Mouse (Mus musculus) frontal cortex, adult 2 months (tissue): ENCODE measurements at regions not wholly inside any gene's neighbourhood (a gene's known extent, or its start where the extent isn't known, plus 50 kb on each side); places are given as distances from the start of the nearest gene placed in this dataset.
A peak's percentile ranks its signal among the peaks of the same experiment; 100 is the strongest.
"Not testable (repeated sequence)": the region's sequence is repeated elsewhere in the genome, so short reads cannot be mapped to it uniquely, and the experiment has no call there.

ENCODE experiments used
- DNase-seq, 2 experiments: peaks; one replicate each; pipeline ENCODE4 v3.0.0; 2022; ENCODE audit warnings: low spot score in 1 of 2; ENCODE audit errors: extremely low spot score in 1 of 2

DNA sequence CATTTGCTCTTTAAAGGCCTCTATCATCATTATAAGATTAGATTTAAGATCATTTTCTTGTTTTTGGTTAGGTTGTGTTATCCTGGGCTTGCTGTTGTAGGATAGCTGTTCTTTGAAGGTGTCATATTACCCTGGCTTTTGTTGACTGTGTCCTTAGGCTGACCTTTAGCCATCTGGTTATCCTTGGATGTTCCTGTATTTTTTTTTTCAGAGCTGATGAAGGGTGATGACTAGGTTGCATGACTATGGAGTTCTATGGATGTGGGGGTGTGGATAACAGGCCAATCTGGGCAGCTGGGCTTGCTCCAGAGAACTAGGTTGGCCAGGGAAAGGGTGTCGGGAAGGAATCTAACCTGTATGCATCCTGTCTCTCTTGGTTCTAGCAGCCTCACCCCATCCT, 74.2 kb downstream of the Dmrta1 start:
- no peak for DNase-seq

DNA sequence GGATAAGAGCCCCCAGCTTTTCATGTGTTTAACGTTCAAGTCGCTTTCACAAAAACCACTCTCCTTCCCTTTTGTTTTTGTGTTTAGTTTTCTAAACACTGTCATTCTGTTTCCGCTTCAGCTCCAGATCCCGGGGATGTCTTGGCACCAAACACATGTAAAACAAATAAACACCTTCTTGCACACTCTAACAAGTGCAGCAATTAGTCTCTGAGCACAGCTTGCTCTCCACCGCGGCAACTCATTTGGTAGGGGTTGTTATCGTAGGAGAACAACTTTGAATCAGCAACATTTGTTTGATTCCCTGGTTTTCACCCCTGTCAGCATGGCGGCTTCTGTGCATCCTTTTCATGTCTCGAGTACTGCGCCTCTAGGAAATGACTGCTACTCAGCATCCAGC, 97.0 kb downstream of the Dmrta1 start:
- DNase-seq: peak in 1 of 2 experiments; percentile 2

DNA sequence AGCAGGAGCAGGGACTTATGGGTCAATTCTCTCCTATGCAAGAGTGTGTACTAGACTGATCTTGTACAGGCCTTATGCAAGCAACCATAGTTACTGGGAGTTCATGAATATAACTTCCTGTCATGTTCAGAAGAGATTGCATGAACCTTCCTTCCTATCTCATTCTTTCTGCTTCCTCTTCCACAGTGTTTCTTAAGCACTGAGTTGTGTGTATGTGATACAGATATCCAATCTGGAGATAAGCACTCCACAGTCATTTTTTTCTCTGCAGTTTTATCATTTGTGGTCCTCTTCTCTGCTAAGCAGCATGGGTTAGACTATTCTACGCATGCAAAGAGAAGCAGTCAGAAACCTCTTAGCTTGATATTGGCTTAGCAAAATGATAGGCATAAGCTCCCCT, 102.3 kb downstream of the Dmrta1 start:
- no peak for DNase-seq

DNA sequence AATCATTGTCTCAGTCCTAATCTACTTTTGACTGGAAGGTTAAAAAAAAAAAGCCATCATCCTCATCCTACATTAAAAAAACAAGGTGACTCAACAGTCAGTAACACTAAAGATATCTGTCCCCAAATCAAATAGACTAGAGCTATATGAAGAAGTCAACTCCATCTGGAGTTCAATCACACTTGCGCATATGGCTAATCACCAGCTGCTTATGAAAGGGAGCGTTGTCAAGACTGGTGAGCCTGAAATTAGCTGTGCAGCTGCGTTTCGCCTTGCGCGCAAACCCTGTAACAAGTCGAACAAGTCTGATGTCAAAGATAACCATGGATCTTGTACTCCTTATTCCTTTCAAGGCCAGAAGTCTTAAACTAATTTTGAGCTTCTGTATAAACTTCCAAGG, 137.6 kb downstream of the Dmrta1 start:
- peak; percentile 2 to 21 for DNase-seq

DNA sequence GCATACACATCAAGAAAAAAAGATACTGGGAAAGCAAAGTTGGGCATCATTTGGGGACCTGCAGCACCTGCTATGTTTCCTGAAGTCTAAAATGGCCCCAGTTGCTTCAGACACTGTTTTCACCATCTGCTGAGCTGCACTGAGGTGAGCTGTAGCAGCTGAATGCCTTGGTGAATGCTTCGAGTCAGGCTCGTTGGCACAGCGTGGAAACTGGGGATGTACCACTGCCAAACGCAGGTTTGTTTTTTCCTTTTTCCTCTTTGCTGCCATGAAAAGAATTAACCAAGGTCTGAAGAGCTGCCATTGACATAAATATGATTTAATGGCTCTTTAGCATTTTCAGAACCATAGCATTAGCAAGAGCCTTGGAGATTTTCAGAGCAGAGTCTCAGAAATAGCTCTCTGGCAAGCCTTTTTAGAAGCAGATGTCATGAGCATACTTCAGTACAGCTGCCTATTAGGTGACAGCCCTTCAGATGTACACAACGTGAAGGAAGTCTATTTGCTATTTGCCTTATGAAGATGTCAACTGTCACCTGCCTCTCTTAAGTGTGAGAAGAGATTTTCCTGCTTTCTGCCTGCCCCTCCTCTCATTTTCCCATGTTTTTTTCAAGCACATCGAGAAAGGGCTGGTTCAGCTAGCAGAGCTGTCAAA, 155.4 kb downstream of the Dmrta1 start:
- peak in 1 of 2 experiments; percentile 6 for DNase-seq

DNA sequence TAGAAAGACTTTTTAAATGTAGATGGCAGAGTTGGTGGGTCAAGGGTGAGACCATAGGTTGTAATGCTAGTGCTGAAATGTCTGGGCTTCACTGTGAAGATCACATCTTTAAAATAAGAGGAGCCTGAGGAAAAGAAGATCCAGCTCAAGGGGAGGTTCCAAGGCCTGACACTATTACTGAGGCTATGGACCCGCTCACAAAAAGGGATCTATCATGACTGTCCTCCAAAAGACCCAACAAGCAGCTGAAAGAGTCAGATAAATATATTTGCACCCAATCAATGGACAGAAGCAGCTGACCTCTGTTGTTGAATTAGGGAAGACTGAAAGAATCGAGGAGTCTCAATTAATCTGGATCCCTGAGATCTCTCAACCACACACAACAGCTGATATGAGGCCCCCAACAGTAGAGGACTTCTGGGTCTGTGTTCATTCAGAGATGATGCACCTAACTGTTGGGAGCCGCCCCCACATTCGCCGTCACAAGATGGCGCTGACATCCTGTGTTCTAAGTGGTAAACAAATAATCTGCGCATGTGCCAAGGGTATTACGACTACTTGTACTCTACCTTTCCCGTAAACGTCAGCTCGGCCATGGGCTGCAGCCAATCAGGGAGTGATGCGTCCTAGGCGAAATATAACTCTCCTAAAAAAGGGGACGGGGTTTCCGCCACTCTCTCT, 196.3 kb downstream of the Dmrta1 start:
- DNase-seq: not testable (repeated sequence)

DNA sequence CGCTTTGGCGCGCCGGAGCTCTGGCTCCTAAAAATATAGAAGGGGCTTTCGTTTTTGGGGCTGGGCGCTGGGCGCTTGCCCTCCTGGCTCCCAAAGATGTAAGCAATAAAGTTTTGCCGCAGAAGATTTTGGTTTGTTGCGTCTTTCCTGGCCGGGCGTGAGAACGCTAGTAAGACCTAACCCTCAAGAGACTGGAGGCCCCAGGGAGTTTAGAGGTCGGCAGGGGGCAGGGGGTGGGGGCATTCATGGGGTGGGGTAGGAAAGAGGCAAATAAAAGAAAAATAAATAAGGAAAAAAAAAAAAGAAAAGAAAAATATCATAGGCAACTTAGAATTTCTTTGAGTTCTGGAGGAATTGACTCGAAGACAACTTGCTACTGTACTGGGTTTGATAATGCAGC, 196.9 kb downstream of the Dmrta1 start:
- DNase-seq: not testable (repeated sequence)

DNA sequence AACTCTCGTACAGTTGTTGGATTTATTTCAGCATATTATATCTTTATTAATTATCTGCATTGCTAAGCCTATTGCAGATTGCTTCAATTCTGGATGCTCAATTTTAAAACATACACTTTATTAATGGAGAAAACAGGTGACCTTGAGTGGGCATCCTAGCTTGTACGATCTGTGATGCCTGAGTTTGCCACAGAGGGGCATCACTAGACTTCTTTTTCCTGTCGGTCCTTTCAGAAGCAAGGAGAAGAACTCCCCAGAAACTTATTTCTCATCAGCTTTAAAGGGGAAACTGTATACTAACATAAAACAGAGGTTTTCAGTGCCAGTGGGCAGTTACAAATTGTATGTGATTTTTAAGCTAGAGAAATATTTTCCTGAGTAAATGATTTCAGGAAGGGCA, 201.8 kb downstream of the Dmrta1 start:
- peak in 1 of 2 experiments; percentile 53 for DNase-seq

DNA sequence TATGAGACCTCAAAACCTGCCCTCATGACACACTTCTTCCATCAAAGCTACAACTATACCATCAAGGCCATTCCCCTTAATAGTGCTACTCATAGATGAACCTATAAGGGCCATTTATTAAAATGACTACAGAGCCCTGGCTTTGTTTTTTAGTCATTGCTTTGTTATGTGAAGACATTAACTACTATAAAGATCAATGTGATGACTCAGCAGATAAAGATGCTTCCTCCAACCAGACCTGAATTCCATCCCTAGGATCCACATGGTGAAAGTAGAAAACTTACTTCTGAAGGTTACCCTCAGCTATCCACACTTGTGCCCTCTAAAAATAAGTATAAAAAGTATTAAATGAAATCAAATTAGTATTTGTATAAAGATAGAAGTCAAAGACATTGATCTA, 230.4 kb downstream of the Dmrta1 start:
- DNase-seq: no peak

DNA sequence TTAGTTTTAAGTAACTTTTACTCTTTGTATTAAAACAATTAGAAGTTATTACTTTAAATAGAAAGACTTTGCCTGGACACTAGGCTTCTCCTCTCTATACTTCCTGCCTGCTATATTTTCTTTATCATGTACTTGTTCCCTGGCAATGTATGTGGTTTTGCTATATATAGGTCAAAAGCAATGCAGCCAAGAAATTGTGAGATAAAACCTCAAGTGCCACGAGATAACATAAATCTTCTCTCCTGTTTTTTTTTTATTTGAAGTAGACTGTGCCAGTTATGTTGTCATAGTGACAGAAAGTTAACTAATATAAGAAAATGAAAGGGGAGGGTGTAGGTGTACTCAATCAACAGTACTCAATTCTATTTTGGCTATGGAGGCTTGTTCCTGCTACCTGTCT, 258.4 kb downstream of the Dmrta1 start:
- no peak for DNase-seq

DNA sequence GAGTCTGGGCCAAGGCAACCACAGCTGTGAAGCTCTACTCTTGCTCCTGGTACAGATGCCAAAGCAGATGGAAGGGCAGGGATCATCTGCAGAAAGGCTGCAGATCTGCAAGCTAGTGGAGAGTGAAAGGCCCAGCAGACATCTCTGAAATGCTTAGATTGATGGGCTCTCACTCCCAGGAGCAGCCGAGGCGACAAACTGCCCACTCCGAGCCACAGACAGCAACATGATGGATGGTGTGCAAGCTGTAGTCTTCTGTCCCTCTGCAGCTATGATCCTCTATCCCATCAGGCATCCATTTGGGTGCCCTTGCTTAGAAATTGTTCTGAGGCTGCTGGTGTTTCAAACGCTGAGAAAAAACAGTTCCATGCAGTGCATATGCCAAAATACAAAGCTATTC, 262.1 kb downstream of the Dmrta1 start:
- DNase-seq: no peak

DNA sequence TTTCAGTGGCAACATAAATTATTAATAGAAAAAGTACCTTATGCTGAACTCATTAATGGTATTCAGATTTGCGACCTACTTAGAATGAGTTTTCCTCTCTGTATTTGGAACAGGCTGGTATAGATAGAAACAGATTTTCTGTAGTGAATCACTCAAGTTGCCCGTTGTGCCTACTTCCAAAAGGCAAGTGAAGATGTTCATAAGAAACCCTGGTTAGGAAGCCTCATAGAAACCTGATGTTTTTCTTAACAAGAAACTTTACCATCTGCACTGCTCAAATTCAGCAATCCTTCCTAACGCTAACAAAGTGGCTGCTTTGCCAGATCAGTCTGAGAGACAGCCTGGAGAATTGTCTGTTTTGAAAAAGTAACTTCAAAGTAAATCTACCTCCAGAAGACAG, 242.5 kb upstream of the Zfp352 start:
- peak in 1 of 2 experiments; percentile 20 for DNase-seq

DNA sequence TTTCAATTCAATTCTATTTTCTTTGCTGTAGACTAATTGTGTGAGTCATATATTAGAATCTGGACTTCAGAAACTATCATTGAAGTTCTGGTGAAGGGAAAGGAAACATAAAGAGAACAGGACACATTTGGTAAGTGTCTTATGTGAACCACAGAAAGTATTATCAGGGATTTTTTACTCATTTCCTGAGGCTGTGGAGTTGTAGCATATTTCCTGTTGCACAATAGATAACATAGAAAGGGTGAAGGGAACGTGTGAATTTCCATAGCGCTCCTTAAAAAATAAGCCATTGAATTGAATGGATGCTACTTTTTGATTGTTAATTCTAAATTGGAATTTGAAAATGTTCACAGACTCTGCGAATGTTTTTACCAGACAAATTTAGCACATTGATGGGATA, 215.2 kb upstream of the Zfp352 start:
- DNase-seq: no peak

DNA sequence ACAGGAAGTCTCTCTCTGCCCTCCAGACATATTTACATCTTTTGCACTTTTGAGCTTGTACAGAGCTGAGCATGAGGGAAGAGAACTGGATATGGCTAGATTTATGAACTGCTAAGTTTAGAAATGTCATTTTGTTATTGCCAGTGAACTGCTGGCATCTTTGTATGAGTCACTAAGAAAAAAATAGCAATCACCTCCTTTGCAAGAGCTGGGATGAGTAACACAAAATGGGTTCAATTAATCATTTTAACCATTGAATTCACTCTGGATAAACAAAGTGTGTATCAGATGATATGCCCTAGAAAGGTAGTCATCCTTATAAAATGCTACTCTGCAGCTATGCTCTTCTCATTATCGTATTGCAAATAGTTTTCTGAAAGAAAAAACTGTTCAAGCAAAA, 214.7 kb upstream of the Zfp352 start:
- DNase-seq: peak in 1 of 2 experiments; percentile 23

DNA sequence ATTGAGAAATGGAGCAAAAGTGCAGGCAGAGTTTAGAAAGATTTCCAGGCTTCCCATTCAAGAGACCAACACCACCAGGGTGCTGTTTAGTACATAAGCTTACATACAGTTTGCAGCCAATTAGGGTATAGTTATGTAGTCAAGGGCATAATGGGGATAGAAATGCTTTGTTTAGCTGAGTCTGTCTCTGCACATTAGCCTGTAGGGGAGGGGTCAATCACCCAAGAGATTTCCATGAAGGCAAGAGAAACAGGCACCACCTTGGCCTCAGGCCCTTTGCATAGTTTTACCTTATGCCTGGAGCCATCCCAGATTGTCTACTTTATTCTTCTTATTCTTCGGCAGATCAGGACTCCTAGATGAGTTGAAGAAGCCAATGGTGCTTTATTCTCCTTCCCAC, 205.9 kb upstream of the Zfp352 start:
- no peak for DNase-seq

DNA sequence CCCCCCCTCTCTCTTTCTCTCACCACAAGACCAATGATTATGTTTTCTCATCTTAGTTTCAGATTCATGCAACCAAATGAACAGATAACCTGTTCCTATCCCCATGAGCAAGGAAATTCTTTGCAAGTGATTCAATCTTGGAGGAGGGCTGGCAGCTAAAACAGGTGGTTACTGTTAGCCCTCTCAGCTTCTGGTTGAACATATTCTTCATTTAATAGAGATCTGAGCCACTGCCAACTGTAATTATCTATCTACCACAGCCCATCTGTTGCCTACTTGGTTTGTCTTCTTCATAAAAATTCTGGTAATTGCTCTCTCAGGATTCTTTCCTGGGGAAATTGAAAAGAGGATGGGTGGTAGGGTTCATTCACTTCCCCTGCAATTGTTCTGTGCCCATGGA, 204.4 kb upstream of the Zfp352 start:
- peak in 1 of 2 experiments; percentile 23 for DNase-seq
